28 mouse cellular contexts compared by ENCODE assay signal in the genomic region with DNA sequence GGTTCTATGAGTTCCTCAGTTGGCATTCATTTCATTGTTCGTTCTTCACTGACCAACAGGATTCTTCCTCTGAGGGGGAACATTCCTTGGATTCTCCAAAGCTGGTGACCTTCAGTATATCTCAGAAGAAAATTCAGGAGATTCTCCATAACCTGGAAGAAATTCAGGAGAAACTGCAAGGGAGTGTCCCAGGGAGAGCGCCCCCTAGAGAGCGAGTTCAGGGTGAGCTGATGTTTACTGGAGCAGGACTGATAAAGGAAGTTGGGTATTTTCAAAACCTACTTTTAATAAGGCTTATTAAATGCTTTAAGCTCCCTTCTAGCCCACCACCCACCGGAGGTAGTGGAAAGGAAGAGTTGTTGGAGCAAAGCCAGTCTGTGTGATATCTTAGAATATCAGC. TPM values are rescaled to one million over a fixed set of nuclear protein-coding genes. Genes with fewer than 3 reads are reported as not detected.
DNase-seq lines count a peak whose midpoint lies in the region; ATAC-seq and TF ChIP-seq lines count a peak whose summit lies in the region.
"Had no signal": no experiment of that assay in that cellular context is flagged by ENCODE, and none has a peak within 500 bp of the region (broad histone marks: within the 10 kb centered on the region; RNA-seq: fewer than 3 reads in every experiment).

No protein-coding gene starts in this region.

- no peaks in the 10 kb centered on the region for H3K27me3 ChIP-seq in intestine, postnatal 0 days (replicated peaks; ENCODE audit: control insufficient read depth, insufficient read depth, low read length)
- no peaks in the 10 kb centered on the region for H3K27me3 ChIP-seq in intestine, embryonic 15.5 days (replicated peaks)
- H3K27me3 ChIP-seq in liver, postnatal 0 days (ENCODE audit: insufficient read depth, low read length) = no peaks in the 10 kb centered on the region
- H3K27me3 ChIP-seq: forebrain, embryonic 13.5 days; heart, embryonic 15.5 days; limb, embryonic 15.5 days; neural tube, embryonic 12.5 days had no signal

- H3K4me2 ChIP-seq in intestine, postnatal 0 days (replicated peaks; ENCODE audit: low read depth) = no peak overlapping the region
- no peak overlapping the region for H3K4me2 ChIP-seq in intestine, embryonic 15.5 days (replicated peaks)
- H3K4me2 ChIP-seq in liver, postnatal 0 days (ENCODE audit: low read depth, low read length) = no peak overlapping the region
- H3K4me2 ChIP-seq: forebrain, embryonic 13.5 days; heart, embryonic 15.5 days; hindbrain, embryonic 13.5 days; limb, embryonic 15.5 days; lung, embryonic 14.5 days; neural tube, embryonic 12.5 days had no signal

- H3K4me1 ChIP-seq in intestine, postnatal 0 days (replicated peaks; ENCODE audit: control insufficient read depth, insufficient read depth, low read length) = no peaks in the 10 kb centered on the region
- no peaks in the 10 kb centered on the region for H3K4me1 ChIP-seq in intestine, embryonic 15.5 days (replicated peaks)
- no peaks in the 10 kb centered on the region for H3K4me1 ChIP-seq in liver, postnatal 0 days (ENCODE audit: insufficient read depth)
- H3K4me1 ChIP-seq: forebrain, embryonic 13.5 days; heart, embryonic 15.5 days; hindbrain, embryonic 13.5 days; limb, embryonic 15.5 days; neural tube, embryonic 12.5 days had no signal

- no peak for DNase-seq in liver, postnatal 0 days
- no peak for DNase-seq in liver
- peak; percentile 50 for DNase-seq in ES-CJ7 (ENCODE audit: low read depth, low spot score)
- DNase-seq in ZHBTc4 (ENCODE audit: low read depth, low spot score) = peak; percentile 65
- DNase-seq in kidney, adult 9 months = no peak
- DNase-seq: adrenal gland, postnatal 10 days; B cell, adult 2 months; cerebellum, adult 8-10 months; cerebellum, postnatal 36 days; gastrocnemius, postnatal 14 days; heart, adult 18-20 months; heart, postnatal 36 days; kidney, adult 8-10 months; kidney, postnatal 4 days; left cerebral cortex, postnatal 4 days; lung, embryonic 14.5 days; lung, postnatal 36 days; midbrain, embryonic 14.5 days; right cerebral cortex, postnatal 25 days; thymus, adult 2 months had no signal

- no peak for TF ChIP-seq EP300 in liver, postnatal 0 days (IDR thresholded peaks at IDR 0.05; ENCODE audit: low read depth)

- H3K9me3 ChIP-seq in intestine, postnatal 0 days (ENCODE audit: control insufficient read depth) = no peaks in the 10 kb centered on the region
- H3K9me3 ChIP-seq in intestine, embryonic 15.5 days = no peaks in the 10 kb centered on the region
- no peaks in the 10 kb centered on the region for H3K9me3 ChIP-seq in liver, postnatal 0 days (ENCODE audit: low read length)
- H3K9me3 ChIP-seq: forebrain, embryonic 13.5 days; heart, embryonic 15.5 days; hindbrain, embryonic 13.5 days; limb, embryonic 15.5 days; neural tube, embryonic 12.5 days had no signal

- peak; percentile 36; the same call in 1 of the 2 replicates for TF ChIP-seq CTCF in intestine, postnatal 0 days (IDR thresholded peaks at IDR 0.05; ENCODE audit: low read depth)
- TF ChIP-seq CTCF in liver, postnatal 0 days (IDR thresholded peaks at IDR 0.05; ENCODE audit: low read depth) = peak; percentile 29

- no peak overlapping the region for H3K4me3 ChIP-seq in intestine, postnatal 0 days (ENCODE audit: low read depth, low read length)
- no peak overlapping the region for H3K4me3 ChIP-seq in intestine, embryonic 15.5 days (replicated peaks)
- no peak overlapping the region for H3K4me3 ChIP-seq in liver, postnatal 0 days (ENCODE audit: low read depth, low read length)
- H3K4me3 ChIP-seq: forebrain, embryonic 13.5 days; heart, embryonic 15.5 days; hindbrain, embryonic 13.5 days; limb, embryonic 15.5 days; neural tube, embryonic 12.5 days had no signal

- no peak overlapping the region for H3K27ac ChIP-seq in intestine, postnatal 0 days (ENCODE audit: low read depth, low read length)
- no peak overlapping the region for H3K27ac ChIP-seq in intestine, embryonic 15.5 days
- no peak overlapping the region for H3K27ac ChIP-seq in liver, postnatal 0 days (ENCODE audit: low read depth)
- H3K27ac ChIP-seq: forebrain, embryonic 13.5 days; heart, embryonic 15.5 days; hindbrain, embryonic 13.5 days; limb, embryonic 15.5 days; neural tube, embryonic 12.5 days had no signal

- WGBS in intestine, postnatal 0 days = 70% methylated on average over 4 of the region's 4 CpGs
- WGBS in intestine, embryonic 15.5 days = 76% methylated on average over 4 of the region's 4 CpGs
- WGBS in liver, postnatal 0 days (ENCODE audit: insufficient replicate concordance) = 85% methylated on average over 4 of the region's 4 CpGs

- ATAC-seq in intestine, postnatal 0 days = no peak
- no peak for ATAC-seq in intestine, embryonic 15.5 days
- no peak for ATAC-seq in liver, postnatal 0 days
- ATAC-seq in CD4-positive, CD25-positive, alpha-beta regulatory T cell, adult 4 months = no peak
- ATAC-seq: forebrain, embryonic 13.5 days had no signal

- H3K36me3 ChIP-seq in intestine, postnatal 0 days (ENCODE audit: control insufficient read depth, insufficient read depth) = peaks cover 34% of the 10 kb centered on the region
- H3K36me3 ChIP-seq in intestine, embryonic 15.5 days = peaks cover 10% of the 10 kb centered on the region
- H3K36me3 ChIP-seq in liver, postnatal 0 days (replicated peaks; ENCODE audit: insufficient read depth, low read length) = peaks cover 25% of the 10 kb centered on the region
- H3K36me3 ChIP-seq: hindbrain, embryonic 13.5 days; neural tube, embryonic 12.5 days had no signal

- H3K9ac ChIP-seq in intestine, postnatal 0 days (ENCODE audit: low read depth, low read length) = no peak overlapping the region
- H3K9ac ChIP-seq in intestine, embryonic 15.5 days = no peak overlapping the region
- no peak overlapping the region for H3K9ac ChIP-seq in liver, postnatal 0 days (replicated peaks)
- H3K9ac ChIP-seq: forebrain, embryonic 13.5 days; heart, embryonic 15.5 days; hindbrain, embryonic 13.5 days; limb, embryonic 15.5 days; lung, embryonic 14.5 days; neural tube, embryonic 12.5 days had no signal

RNA-seq across cellular contexts. Expression of a gene that starts 10.2 kb away (rescaled TPM):
- polyA plus RNA-seq in intestine, postnatal 0 days (2015; fragmentation: Nextera tagmentation; extraction: Ambion mirVana) = 8.9 and 9.1 TPM in 2 replicates
- 10.1 and 10.8 TPM in 2 replicates for polyA plus RNA-seq in intestine, embryonic 15.5 days (2015; fragmentation: Nextera tagmentation; extraction: Ambion mirVana)
- 6.8 and 7.7 TPM in 2 replicates for polyA plus RNA-seq in liver, postnatal 0 days (2015; fragmentation: Nextera tagmentation; extraction: Ambion mirVana)
- 10 to 100 TPM in 1 of 2 experiments, 1 to 10 TPM in 1; 8.4 to 11.3 TPM for polyA plus RNA-seq in CD4-positive, CD25-positive, alpha-beta regulatory T cell, adult 4 months (2017; shearing (Covaris generic))

RNA-seq across cellular contexts. Expression of a gene that starts 15.0 kb away (rescaled TPM):
- 20.7 and 21.3 TPM in 2 replicates for polyA plus RNA-seq in intestine, postnatal 0 days (2015; fragmentation: Nextera tagmentation; extraction: Ambion mirVana)
- 43.2 and 46.6 TPM in 2 replicates for polyA plus RNA-seq in intestine, embryonic 15.5 days (2015; fragmentation: Nextera tagmentation; extraction: Ambion mirVana)
- 22.7 and 24.6 TPM in 2 replicates for polyA plus RNA-seq in liver, postnatal 0 days (2015; fragmentation: Nextera tagmentation; extraction: Ambion mirVana)
- polyA plus RNA-seq in CD4-positive, CD25-positive, alpha-beta regulatory T cell, adult 4 months (2017; shearing (Covaris generic)) = 10 to 100 TPM; 25.1 to 28.2 TPM

RNA-seq across cellular contexts. Expression of a gene that starts 39.9 kb away (rescaled TPM):
- 11.7 and 11.9 TPM in 2 replicates for polyA plus RNA-seq in intestine, postnatal 0 days (2015; fragmentation: Nextera tagmentation; extraction: Ambion mirVana)
- polyA plus RNA-seq in intestine, embryonic 15.5 days (2015; fragmentation: Nextera tagmentation; extraction: Ambion mirVana) = 3.6 and 4.2 TPM in 2 replicates
- polyA plus RNA-seq in liver, postnatal 0 days (2015; fragmentation: Nextera tagmentation; extraction: Ambion mirVana) = 10.8 and 12.1 TPM in 2 replicates
- under 1 TPM in 1 of 2 experiments, not detected in 1; 0.17 TPM for polyA plus RNA-seq in CD4-positive, CD25-positive, alpha-beta regulatory T cell, adult 4 months (2017; shearing (Covaris generic))

RNA-seq across cellular contexts. Expression of a gene that starts 51.9 kb away (rescaled TPM):
- 15.0 and 16.3 TPM in 2 replicates for polyA plus RNA-seq in intestine, postnatal 0 days (2015; fragmentation: Nextera tagmentation; extraction: Ambion mirVana)
- 30.9 and 33.8 TPM in 2 replicates for polyA plus RNA-seq in intestine, embryonic 15.5 days (2015; fragmentation: Nextera tagmentation; extraction: Ambion mirVana)
- 17.1 and 18.0 TPM in 2 replicates for polyA plus RNA-seq in liver, postnatal 0 days (2015; fragmentation: Nextera tagmentation; extraction: Ambion mirVana)
- 10 to 100 TPM; 26.0 to 35.7 TPM for polyA plus RNA-seq in CD4-positive, CD25-positive, alpha-beta regulatory T cell, adult 4 months (2017; shearing (Covaris generic))

Comparison
In these comparisons a context has a peak if more than half of its experiments do, and no peak if none do; other contexts are left out.
1. DNase-seq: peak in ES-CJ7 (single experiment) and ZHBTc4 (single experiment); none in liver, postnatal 0 days (single experiment), liver (single experiment) and kidney, adult 9 months (single experiment).